Mouse (Mus musculus): ENCODE measurements around the gene Gpr150. TPM values are rescaled to one million over a fixed set of nuclear protein-coding genes. Genes with fewer than 3 reads are reported as not detected.

Gene Gpr150
- polyA plus RNA-seq (2015; fragmentation: Nextera tagmentation; extraction: Ambion mirVana) = 0.43 TPM in 1 of 2 replicates, not detected in the other

DNA sequence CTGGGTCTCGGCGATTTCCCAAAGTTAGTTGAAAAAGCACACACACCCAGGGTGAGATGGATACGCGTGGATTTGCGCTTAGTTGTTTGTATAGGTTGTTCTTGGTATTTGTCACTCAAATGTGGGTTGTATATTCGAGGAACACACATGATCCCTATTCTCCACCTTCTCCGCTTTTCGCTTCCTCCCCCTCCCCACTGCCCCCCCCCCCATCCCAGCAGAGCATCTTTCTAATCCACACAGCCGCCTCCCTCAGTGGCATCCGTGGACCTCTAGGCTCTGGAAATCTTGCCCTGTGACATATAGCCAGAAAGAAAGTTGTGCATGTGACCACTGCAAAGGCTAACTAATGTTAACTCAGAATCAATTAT, at the start of gene Gpr150:
TSS of gene Gpr150 (minus strand) at position 101 of the 371 bp plus-strand sequence.
- whole genome bisulfite sequencing = 11% methylated on average over 10 of the region's 10 CpGs
- ATAC-seq (ENCODE audit: extremely low read depth, insufficient number of reproducible peaks, low FRiP score, low TSS enrichment) = no peak
- Histone ChIP-seq H3K4me2 (peak within 1 kb of the TSS; percentile 98), H3K4me3 (peak within 1 kb of the TSS; percentile 64), H3K27me3 (replicated peaks) (peaks cover 62% of the 10 kb centered on the region), H3K4me1 (peaks cover 18% of the 10 kb centered on the region), H3K9me3 (no peaks in the 10 kb centered on the region), H3K9ac (peak within 1 kb of the TSS; percentile 73), H3K27ac (replicated peaks) (no peak within 1 kb of the TSS), H3K36me3 (no peaks in the 10 kb centered on the region)

DNA sequence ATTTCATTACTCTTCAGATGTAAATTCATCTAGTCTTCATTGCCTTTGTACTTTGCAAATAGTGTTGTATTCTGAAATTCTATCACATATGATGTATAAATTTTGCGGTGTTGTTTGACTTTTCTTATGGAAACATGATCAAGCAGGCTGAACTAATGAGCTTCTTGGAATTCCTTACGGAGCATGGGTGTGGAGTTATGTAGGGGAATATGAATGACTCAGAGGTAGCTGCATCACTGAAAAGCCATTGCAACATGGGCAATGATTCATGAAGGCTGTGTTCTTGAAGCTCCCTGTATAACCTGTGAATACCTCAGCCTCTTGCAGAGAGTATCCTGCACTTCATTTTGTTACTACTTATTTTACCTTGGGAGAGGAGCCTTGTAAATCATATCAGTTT, 45.2 kb upstream of the Gpr150 start:
- peaks cover 13% of the 10 kb centered on the region for H3K36me3 ChIP-seq
- WGBS = 87% methylated on average over 2 of the region's 2 CpGs
- no peak for ATAC-seq (ENCODE audit: extremely low read depth, insufficient number of reproducible peaks, low FRiP score, low TSS enrichment)
- H3K9ac ChIP-seq = no peak overlapping the region
- H3K4me3 ChIP-seq = no peak overlapping the region
- H3K27ac ChIP-seq (replicated peaks) = no peak overlapping the region
- peaks cover 10% of the 10 kb centered on the region for H3K4me1 ChIP-seq
- no peak overlapping the region for H3K4me2 ChIP-seq
- H3K27me3 ChIP-seq (replicated peaks) = no peaks in the 10 kb centered on the region
- no peaks in the 10 kb centered on the region for H3K9me3 ChIP-seq

DNA sequence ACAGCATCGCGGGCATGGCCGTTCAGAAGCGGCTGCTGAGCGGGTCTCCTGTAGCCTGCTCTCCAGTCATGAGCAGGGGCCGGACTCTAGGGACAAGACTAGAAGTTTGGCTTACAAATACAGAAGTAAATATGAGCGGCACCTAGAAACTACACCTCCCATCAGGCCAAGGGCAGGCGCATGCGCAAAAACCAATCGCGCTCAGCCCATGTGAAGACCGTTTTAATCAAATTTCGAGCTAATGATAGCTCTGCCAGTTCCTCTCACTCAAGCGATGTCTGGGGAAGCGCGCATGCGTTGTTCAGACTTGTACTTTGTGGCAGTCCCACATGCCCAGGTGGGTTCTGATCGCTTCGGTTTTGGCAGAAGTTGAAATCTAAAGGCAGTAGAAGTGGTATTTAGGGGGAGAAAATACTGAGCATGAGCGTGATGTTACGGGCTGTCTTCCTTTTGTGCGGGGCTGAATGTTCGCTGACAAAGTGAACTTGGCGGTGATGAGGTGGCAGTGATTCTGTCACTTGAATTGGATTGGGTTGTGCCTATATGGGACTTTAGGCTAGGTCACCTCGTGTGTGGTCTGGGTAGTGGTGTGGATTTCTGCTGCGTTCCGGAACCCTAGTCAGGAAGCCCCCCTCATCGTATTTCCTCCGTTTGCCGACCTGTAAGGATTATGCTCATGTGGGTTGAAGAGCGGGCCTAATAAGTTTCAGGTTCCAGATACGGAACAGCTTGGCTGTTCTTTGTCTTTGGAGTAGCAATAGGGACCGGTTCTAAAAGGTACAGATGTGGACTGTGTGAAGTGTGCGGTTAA, 41.9 kb upstream of the Gpr150 start, which contains the start of the genes Arsk and Ttc37:
TSS of gene Arsk (minus strand) at position 168 of the 811 bp plus-strand sequence.
TSS of gene Ttc37 (plus strand) at position 242 of the 811 bp plus-strand sequence.
- Histone ChIP-seq H3K9me3 (no peaks in the 10 kb centered on the region), H3K36me3 (peaks cover 13% of the 10 kb centered on the region), H3K9ac (peak within 1 kb of the TSS; percentile 88), H3K4me1 (peaks cover 10% of the 10 kb centered on the region), H3K4me2 (peak within 1 kb of the TSS; percentile 80), H3K27me3 (replicated peaks) (no peaks in the 10 kb centered on the region), H3K27ac (replicated peaks) (peak within 1 kb of the TSS; percentile 72), H3K4me3 (peak within 1 kb of the TSS; percentile 76)
- ATAC-seq (ENCODE audit: extremely low read depth, insufficient number of reproducible peaks, low FRiP score, low TSS enrichment) = peak; percentile 87
- WGBS = under 1% methylated on average over 34 of the region's 34 CpGs

DNA sequence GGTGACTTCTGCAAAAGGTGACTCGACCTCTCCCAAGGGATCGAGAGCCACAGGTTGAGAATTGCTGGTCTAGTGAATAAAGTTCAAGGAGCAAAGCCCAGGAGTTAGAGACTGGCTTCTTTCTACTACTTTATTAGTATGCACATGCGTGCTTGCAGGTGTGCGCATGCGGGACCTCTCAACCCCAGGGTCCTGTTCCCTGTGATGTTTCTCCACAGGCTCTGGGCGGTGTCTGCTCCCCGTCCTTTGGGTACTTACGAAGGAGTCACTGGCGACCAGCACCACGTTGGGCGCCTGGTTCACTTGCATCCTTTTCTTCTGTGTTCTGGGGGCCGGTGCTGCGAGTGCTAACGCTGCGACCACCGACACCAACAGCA, 41.3 kb upstream of the Gpr150 start:
- H3K4me3 ChIP-seq = peak overlapping the region; percentile 76
- peak; percentile 44; the same call in 1 of the 2 replicates for ATAC-seq (ENCODE audit: extremely low read depth, insufficient number of reproducible peaks, low FRiP score, low TSS enrichment)
- no peaks in the 10 kb centered on the region for H3K9me3 ChIP-seq
- 4% methylated on average over 16 of the region's 16 CpGs for WGBS
- H3K27ac ChIP-seq (replicated peaks) = peak overlapping the region; percentile 72
- H3K27me3 ChIP-seq (replicated peaks) = no peaks in the 10 kb centered on the region
- H3K4me1 ChIP-seq = peaks cover 10% of the 10 kb centered on the region
- H3K9ac ChIP-seq = peak overlapping the region; percentile 88
- H3K4me2 ChIP-seq = peak overlapping the region; percentile 80
- H3K36me3 ChIP-seq = peaks cover 8% of the 10 kb centered on the region

DNA sequence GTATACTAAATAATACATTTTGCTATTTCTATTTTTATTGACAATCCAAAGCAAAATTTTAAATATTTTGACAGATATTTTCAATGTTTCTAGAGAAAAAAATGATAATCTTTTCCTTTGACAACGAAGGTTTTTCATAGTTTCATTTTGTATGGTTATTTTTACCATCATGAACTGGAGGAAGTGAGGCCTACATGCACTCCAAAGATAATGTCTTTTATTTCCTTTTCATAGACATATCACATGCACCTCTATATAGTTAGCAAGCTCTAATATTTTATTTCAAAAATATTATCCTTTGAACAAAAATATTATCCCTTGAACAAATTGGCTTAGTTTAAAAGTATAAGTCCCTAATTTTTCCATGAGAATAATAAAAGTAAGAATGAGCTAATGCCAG, 17.5 kb upstream of the Gpr150 start:
- H3K9ac ChIP-seq = no peak overlapping the region
- no peaks in the 10 kb centered on the region for H3K27me3 ChIP-seq (replicated peaks)
- no peak overlapping the region for H3K27ac ChIP-seq (replicated peaks)
- WGBS = 68% methylated on average over 1 of the region's 1 CpGs
- no peaks in the 10 kb centered on the region for H3K4me1 ChIP-seq
- H3K36me3 ChIP-seq = no peaks in the 10 kb centered on the region
- no peak overlapping the region for H3K4me2 ChIP-seq
- ATAC-seq (ENCODE audit: extremely low read depth, insufficient number of reproducible peaks, low FRiP score, low TSS enrichment) = no peak
- H3K4me3 ChIP-seq = no peak overlapping the region
- H3K9me3 ChIP-seq = no peaks in the 10 kb centered on the region

DNA sequence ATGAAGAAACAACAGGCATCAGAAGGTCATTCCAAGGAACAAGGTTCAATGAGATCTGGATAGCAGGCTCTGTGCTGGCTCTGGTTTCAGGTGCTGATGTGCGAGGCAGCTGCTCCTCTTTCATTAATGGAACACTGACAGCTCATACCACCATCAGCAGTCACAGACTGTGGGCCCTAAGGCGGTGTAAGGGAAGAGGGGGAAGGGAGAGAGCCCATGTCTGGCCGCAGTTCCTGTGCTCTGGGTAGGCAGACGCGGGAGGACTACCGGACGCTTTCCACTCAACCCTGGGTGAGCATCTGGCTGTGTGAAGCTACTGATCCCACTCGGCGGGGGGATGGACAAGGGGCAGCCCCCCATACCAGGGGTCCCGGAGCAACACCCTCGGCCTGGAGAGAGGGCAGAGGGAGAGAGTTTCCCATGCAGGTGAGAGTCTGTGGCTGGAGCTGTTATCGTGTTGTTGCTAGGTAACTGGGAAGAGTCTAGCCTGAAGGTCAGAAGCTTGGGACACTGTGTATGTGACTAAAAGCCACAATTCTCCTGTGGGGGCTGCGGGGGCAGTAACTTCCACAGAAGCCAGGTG, 7.7 kb upstream of the Gpr150 start:
- H3K9ac ChIP-seq = no peak overlapping the region
- WGBS = 75% methylated on average over 13 of the region's 13 CpGs
- peaks cover 29% of the 10 kb centered on the region for H3K36me3 ChIP-seq
- H3K9me3 ChIP-seq = no peaks in the 10 kb centered on the region
- H3K4me3 ChIP-seq = no peak overlapping the region
- H3K27ac ChIP-seq (replicated peaks) = no peak overlapping the region
- H3K4me1 ChIP-seq = no peaks in the 10 kb centered on the region
- ATAC-seq (ENCODE audit: extremely low read depth, insufficient number of reproducible peaks, low FRiP score, low TSS enrichment) = no peak
- no peaks in the 10 kb centered on the region for H3K27me3 ChIP-seq (replicated peaks)
- H3K4me2 ChIP-seq = no peak overlapping the region

DNA sequence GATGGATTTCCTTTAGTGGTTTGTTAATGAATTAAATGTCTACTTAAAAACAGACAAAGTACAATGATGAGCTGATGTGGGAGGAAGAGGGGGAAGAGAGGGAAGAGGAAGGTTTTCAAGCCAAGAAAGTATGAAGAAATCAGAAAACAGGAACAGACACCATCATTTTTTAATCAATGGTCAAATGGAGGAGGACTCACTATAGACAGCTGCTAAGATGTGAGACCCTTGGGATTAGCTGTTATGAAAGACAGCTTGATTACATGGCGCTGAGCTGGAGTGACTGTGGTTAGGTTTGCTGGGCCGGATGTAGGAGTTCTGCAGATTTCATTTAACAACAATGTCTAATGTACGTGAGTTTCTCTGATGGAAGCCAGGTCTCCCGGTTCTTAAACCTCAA, 6.8 kb upstream of the Gpr150 start:
- Histone ChIP-seq H3K9me3 (no peaks in the 10 kb centered on the region), H3K4me3 (no peak overlapping the region), H3K27me3 (replicated peaks) (no peaks in the 10 kb centered on the region; the same call in 1 of the 2 replicates), H3K27ac (replicated peaks) (no peak overlapping the region), H3K9ac (no peak overlapping the region), H3K4me2 (no peak overlapping the region), H3K4me1 (no peaks in the 10 kb centered on the region), H3K36me3 (peaks cover 27% of the 10 kb centered on the region)
- ATAC-seq (ENCODE audit: extremely low read depth, insufficient number of reproducible peaks, low FRiP score, low TSS enrichment) = no peak
- 90% methylated on average over 4 of the region's 4 CpGs for WGBS

DNA sequence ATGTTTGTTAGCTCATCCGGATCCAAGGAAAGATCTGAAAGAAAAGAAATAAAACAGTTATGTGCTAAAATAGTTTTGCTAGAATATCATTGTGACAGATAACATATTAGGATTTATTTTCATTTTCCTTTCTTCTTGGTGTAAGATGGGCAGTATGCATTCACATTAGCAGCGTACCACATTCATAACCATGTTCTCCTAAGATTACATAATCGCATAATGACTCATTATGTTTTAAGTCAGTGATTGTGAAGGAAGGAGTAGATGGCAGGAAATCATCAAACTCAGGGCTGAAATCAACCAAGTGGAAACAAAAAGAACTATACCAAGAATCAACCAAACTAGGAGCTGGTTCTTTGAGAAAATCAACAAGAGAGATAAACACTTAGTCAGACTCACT, 5.8 kb upstream of the Gpr150 start:
- WGBS = 89% methylated on average over 3 of the region's 3 CpGs
- H3K4me1 ChIP-seq = no peaks in the 10 kb centered on the region
- ATAC-seq (ENCODE audit: extremely low read depth, insufficient number of reproducible peaks, low FRiP score, low TSS enrichment) = no peak

DNA sequence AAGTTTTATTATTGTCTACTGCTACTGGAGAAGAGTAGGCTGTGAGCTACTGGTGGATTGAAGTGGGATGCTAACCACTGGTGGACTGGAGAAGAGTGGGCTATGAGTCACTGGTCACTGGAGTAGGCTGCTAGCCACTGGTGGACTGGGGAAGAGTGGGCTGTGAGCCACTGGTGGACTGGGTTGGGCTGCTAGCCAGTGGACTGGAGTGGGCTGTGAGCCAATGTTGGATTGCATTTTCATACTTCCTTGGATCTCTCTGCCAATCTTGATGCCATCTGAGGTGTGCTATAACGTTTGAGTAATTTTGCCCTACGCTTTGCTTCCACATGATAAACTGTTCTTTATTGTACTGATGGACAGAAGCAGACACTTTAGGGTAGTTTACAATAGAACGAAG, 5.3 kb upstream of the Gpr150 start:
- Histone ChIP-seq H3K4me2 (no peak overlapping the region), H3K27me3 (replicated peaks) (peaks cover 13% of the 10 kb centered on the region), H3K9me3 (no peaks in the 10 kb centered on the region), H3K27ac (replicated peaks) (no peak overlapping the region), H3K4me3 (no peak overlapping the region), H3K9ac (no peak overlapping the region), H3K36me3 (peaks cover 27% of the 10 kb centered on the region), H3K4me1 (no peaks in the 10 kb centered on the region)
- 84% methylated on average over 3 of the region's 3 CpGs for WGBS
- ATAC-seq (ENCODE audit: extremely low read depth, insufficient number of reproducible peaks, low FRiP score, low TSS enrichment) = no peak

More for the DNA sequence above, 5.8 kb upstream of the Gpr150 start:
- Histone ChIP-seq H3K9me3 (no peaks in the 10 kb centered on the region), H3K9ac (no peak overlapping the region), H3K36me3 (peaks cover 27% of the 10 kb centered on the region), H3K27ac (replicated peaks) (no peak overlapping the region), H3K27me3 (replicated peaks) (peaks cover 9% of the 10 kb centered on the region), H3K4me2 (no peak overlapping the region), H3K4me3 (no peak overlapping the region)

DNA sequence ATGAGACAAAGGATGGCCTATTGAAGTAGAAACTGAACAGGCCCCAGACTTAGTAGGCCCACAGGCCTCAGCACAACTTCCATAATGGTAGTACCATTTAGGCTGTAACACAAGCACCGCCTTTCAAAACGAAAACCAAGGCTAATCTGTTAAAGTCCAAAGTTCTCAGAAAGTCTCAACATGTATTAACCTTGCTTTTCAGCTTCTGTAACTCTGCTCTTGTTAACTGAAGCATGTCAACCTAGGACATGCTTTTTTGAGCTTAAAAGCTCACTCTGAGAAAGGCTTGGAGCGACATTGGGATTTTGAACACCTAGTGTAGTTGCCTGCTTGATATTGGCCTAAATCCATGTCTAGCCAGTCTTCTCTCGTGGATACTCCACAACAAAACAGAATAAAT, 2.8 kb upstream of the Gpr150 start:
- H3K27me3 ChIP-seq (replicated peaks) = peaks cover 39% of the 10 kb centered on the region
- ATAC-seq (ENCODE audit: extremely low read depth, insufficient number of reproducible peaks, low FRiP score, low TSS enrichment) = no peak
- peaks cover 12% of the 10 kb centered on the region for H3K36me3 ChIP-seq
- 90% methylated on average over 4 of the region's 4 CpGs for WGBS
- H3K9me3 ChIP-seq = no peaks in the 10 kb centered on the region
- no peak overlapping the region for H3K27ac ChIP-seq (replicated peaks)
- peaks cover 18% of the 10 kb centered on the region for H3K4me1 ChIP-seq
- H3K4me3 ChIP-seq = no peak overlapping the region
- H3K9ac ChIP-seq = no peak overlapping the region
- no peak overlapping the region for H3K4me2 ChIP-seq

DNA sequence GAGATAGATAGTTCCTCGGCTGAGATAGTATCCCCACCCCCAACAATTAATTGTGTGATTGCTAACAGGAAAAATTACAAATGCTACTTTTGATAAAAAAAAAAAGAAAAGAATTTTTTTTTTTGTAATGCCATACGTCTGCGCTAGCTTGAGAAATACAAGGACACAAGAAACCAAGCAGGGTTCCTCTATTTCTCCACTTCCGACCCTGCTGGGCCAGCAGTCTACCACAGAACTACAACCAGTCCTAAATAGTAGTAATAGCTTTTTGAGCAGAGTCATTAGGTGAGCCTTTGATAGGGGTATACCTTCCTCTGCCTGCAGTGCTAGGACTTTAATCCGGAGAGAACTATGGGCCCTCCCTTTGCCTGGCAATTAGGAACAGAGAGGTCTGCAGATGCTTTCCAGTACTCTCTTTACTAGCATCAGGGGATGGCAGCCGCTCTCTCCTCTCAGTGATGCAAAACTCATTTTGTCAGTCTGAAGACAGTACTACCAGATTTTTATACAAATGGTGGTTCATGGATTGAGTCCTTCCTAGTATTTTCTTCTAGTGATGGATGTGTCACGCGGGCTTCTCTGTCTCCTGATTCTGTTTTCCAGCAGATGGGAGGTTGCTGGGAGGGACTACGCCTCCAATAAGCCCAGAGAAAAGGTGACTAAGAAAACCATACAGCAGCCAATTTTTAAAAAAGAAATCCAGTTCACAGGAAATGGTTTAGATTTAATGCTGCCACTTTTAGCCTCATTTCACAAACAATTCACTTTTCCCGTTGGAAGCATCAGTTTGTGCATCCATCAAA, 672 bp upstream of the Gpr150 start:
- H3K27ac ChIP-seq (replicated peaks) = no peak overlapping the region
- 65% methylated on average over 10 of the region's 10 CpGs for WGBS
- H3K27me3 ChIP-seq (replicated peaks) = peaks cover 60% of the 10 kb centered on the region
- H3K36me3 ChIP-seq = peaks cover 3% of the 10 kb centered on the region; the same call in 1 of the 2 replicates
- ATAC-seq (ENCODE audit: extremely low read depth, insufficient number of reproducible peaks, low FRiP score, low TSS enrichment) = no peak
- H3K4me2 ChIP-seq = no peak overlapping the region; the same call in 1 of the 2 replicates
- peaks cover 18% of the 10 kb centered on the region for H3K4me1 ChIP-seq
- H3K4me3 ChIP-seq = no peak overlapping the region
- H3K9me3 ChIP-seq = no peaks in the 10 kb centered on the region
- no peak overlapping the region for H3K9ac ChIP-seq
